Mouse (Mus musculus): ENCODE measurements around the gene Bsn.

DNA sequence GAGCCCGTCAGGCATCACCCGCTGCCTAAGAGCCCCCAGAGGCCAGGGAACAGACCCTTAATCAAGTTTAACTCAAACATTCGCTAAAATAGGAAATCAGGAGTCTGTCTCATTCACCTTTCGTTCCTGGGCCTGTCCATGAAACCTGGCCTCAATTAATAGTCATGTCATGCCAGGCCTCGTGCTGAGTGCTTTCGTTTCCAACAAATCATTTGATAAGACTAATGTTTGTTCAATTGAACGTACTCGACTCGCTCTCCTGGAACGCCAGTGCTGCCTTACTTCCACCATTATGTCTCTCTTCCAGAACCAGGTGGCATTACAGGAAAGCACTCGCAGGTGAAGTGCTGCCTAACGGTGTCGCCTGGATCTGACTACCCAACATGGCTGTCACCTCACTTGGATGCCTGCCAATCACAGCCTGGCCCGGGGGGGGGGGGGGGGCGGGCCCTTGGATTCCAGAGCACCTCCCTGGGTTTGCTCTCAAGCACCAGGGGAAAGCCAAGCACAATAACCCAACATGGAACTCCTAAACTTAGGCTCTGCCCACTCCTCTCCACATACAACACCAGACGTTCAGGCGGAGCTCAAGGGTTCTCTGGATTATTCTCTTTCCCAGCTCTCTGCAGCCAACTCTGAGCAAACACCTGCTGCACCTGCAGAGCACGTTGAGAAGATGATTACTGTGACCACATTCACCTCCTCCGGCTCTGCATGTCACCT lies 14.9 kb downstream of the Bsn start:
- TF ChIP-seq CTCF (IDR thresholded peaks at IDR 0.05; ENCODE audit: low read depth, low read length): no peak
- no peak for TF ChIP-seq POLR2AphosphoS5 (IDR thresholded peaks at IDR 0.05; ENCODE audit: insufficient replicate concordance, low read depth, low read length)
- TF ChIP-seq TAL1 (conservative IDR thresholded peaks at IDR 0.05; ENCODE audit: low read depth, low read length): no peak
- TF ChIP-seq GATA1 (IDR thresholded peaks at IDR 0.05; ENCODE audit: borderline replicate concordance, low read length): no peak
